Mouse (Mus musculus): ENCODE measurements around the gene Fbxl4.
"Not testable (repeated sequence)": the region's sequence is repeated elsewhere in the genome, so short reads cannot be mapped to it uniquely, and the experiment has no call there.

DNA sequence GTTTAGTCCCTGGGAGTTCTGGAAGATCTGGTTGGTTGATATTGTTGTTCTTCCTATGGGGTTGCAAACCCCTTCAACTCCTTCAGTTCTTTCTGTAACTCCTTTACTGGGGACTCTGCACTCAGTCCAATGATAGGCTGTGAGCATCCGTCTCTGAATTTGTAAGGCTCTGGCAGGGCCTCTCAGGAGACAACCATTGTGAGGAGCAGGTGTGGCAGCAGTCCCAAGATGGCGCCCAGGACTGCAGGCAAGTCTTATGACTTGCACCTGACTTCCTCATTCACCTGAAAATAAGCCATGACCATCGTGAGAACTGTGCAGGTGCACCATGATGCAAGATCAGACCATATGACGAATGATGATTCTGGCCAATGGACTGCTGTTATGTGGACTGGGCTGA lies 8.3 kb upstream of the Fbxl4 start:
- not testable (repeated sequence) for TF ChIP-seq USF1 (IDR thresholded peaks at IDR 0.05; ENCODE audit: low read depth); POLR2A (IDR thresholded peaks at IDR 0.05; ENCODE audit: insufficient read length, low read depth); MYOG (IDR thresholded peaks at IDR 0.05; ENCODE audit: control insufficient read depth in 1 of 3, insufficient read depth in 1 of 3, insufficient read length in 2 of 3, low read depth in 2 of 3); TCF12 (IDR thresholded peaks at IDR 0.05; ENCODE audit: insufficient read depth, poor library complexity, severe bottlenecking); POLR2AphosphoS2 (IDR thresholded peaks at IDR 0.05; ENCODE audit: insufficient read length, low read depth); E2F4 (IDR thresholded peaks at IDR 0.05; ENCODE audit: insufficient read depth); MYOD1 (IDR thresholded peaks at IDR 0.05; ENCODE audit: control insufficient read depth in 1 of 3, insufficient read length in 2 of 3, low read depth in 2 of 3); MAX (IDR thresholded peaks at IDR 0.05; ENCODE audit: low read depth); REST (IDR thresholded peaks at IDR 0.05; ENCODE audit: insufficient read depth, insufficient read length); SRF (IDR thresholded peaks at IDR 0.05; ENCODE audit: control insufficient read depth, insufficient read length, low read depth); CEBPB (IDR thresholded peaks at IDR 0.05; ENCODE audit: insufficient read depth, poor library complexity, severe bottlenecking); TCF3 (IDR thresholded peaks at IDR 0.05; ENCODE audit: insufficient read length, low read depth)

All from myocyte (in vitro differentiated cells).